Mouse (Mus musculus) 3134 (cell line): ENCODE measurements around the gene Acbd4.
A peak's percentile ranks its signal among the peaks of the same experiment; 100 is the strongest.

ENCODE experiments used
- DNase-seq: peaks from one replicate; pipeline ENCODE4 v3.0.0-alpha.2; 2011; ENCODE audit warnings: low spot score; ENCODE audit not compliant: insufficient read length; ENCODE audit errors: extremely low read depth

Gene Acbd4

DNA sequence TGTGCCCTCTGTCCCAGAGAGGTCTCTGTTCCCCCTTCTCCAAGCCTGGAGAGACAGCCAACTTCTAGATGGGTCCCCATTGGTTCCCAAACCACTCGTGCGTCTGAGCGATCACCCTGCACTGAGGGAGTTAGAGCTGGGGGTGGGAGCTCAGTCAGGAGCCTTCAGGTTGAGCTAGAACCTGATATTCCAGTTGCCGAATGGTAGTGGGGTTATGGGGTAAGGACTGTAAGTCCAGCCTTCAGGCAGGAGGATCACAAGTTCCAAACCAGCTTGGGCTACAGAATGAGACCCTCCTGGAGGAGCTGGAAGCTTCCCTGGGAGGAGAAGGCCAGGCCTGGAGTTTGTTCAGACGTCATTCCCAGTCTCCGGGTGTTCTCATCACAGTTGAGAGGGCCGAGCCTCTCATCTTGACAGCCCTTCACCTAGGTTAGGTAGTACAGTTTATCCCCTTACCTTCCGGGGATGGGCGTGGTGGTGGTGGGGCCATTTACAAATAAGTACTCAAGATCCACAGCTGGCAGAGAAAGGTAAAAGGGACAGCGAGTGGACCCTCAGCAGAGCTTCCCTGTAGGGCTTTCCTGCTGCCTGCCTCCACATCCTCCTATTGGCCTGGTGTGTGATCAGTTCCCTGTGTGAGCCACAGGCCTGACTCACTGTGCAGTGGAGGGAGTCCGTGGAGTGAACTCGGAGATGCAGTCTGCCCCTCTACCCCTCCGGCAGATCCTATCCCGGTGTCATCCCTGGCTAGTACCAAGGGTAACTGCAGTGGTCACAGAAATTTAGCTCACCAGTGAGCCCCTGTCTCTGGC lies 38.7 kb downstream of the Acbd4 start:
- DNase-seq, result peak; percentile 54

DNA sequence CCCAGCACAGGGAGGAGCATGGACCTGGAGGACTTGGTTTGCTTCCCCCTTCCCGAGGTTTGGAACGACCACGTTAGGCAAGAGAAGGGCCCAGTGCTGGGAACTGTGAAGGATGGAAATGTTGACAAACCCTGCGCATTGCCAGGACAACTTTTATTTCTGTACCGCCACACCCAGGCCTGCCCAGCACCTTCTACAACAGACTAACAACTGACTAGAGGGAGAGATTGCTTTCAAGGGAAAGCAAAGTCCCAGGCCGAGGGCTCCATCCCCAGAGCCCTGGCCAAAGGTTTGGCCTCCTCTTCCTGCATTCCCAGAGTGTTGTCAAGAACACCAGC lies 39.2 kb downstream of the Acbd4 start:
- DNase-seq, result peak; percentile 49

DNA sequence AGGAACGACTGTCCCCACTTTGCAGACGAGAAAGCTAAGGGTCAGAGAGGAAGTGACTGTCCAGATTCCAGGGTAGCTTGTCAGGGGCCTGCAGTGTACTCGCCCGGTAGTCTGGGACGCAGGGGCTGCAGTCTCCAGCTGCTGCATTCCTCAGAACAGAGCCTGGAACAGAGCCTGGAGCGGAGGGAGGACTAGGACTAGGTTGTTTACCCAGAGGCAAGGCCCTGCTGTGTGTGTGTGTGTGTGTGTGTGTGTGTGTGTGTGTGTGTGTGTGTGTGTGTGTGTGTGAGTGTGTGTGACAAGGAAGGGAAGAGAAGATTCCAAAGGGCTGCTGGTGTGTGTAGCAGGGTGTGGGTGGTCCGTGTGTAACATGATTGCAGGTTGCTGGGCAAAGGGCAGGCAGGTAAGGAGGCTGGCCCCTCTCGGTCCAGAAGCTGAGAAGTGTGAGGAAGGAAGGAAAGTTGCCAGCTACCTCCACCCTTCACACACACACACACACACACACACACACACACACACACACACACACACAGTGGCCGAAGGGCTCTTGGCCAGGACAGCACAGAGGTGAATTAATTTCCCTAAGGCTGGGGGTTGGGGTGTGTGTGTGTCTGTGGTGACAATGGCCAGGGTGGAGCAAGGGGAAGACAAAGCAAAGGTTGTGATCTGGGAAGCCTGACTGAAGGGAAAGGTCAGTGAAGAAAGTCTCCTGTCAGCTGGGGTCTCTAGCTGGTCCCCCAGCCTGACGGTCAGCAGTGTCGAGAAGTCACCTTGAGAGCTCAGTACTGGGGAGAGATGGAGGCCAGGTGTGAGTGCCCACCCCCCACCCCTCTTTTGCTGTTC lies 39.8 kb downstream of the Acbd4 start:
- DNase-seq, result peak; percentile 70

DNA sequence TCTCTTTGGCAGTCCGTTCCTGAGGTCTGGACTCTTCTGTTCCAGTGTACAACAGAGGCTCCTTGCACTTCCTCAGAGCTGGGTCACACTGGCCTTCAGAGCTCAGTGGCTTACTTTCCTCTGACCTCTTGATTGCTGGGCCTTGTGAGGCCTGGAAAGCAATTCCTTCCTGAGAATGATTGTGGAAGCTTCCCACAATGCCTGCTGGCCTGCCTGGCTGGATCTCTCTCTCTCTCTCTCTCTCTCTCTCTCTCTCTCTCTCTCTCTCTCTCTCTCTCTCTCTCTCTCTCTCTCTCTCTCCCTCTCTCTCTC lies 40.4 kb downstream of the Acbd4 start:
- DNase-seq, result no peak

DNA sequence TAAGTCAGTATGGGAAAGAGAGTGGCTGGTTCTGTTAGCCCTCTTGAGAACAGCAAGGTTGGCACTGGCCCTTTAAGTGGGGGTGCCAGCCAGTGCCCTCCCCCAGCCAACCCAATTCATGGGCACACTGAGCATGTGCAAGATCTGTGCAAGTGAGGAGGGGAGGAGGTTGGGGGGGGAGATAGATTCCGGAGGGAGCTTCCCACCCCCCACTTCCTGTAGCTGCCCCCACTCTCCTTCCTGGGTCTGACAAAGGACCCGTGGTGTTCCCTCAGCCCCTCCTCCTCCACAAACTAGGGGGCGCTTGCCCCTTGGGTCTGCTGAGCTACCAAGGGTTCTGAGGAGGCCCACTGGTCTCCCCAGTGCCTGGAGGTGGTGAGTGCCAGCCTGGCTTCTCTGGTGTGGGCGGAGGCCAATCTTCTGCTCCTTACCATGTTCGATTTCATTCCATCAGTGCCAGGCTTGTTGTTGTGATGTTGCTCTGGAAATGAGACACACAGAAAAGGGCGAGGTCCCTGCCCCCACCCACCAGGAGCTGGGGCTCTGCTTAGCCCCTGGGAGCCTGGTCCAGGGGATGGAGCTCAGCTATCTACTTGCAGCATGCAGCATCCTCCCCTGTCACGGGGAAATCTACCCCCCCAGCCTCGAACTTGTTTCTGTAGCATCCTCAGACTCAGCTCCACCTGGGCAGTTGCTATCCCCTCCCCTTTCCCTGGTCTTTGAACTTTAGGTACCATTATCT lies 41.1 kb downstream of the Acbd4 start:
- DNase-seq, result peak; percentile 73

DNA sequence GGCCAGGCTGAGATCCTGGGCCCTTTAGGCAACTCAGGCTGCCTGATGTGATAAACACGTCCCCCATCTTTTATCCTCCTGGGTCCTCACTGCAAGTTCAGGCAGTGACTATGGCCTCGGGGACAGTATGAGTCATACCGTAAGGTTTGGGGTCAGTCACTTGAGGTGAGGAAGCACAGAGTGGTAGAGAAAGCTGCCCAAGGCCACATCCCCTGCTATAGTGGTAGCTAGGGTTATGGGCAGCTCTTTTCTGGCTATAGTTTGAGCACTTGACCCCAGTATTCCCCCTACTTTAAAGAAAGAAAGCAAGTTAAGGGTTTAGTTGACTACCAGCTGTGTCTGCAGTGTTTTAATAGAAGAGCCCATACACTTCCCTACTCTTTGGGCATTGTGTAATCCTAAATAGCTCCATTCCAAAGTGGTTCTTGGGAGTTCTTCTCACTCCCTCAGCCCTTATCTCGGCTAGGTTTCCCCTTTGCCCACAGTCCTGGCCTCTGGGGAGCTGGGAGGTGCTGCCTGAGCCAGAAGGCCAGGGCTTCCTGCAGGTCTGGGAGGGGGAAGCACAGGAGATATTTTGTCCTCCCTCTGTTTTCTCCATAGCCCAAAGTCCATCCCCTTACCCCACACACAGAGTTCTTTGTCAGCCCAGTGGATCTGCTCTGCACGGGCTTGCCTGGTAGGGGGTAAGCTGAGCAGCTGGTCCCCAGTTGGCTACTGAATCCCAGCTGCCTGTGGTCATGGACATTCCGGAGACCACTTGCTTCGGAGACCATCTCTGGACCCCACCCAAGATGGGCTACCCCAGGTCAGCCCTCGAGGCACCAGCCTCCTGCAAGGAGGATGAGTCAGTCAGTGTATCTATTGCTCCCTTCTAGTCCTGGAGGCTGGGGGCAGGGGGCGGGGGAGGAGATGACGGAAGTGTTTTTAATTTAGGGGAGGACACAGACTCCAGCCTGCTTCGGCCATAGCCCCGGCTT lies 43.1 kb downstream of the Acbd4 start:
- peak; percentile 75 for DNase-seq

DNA sequence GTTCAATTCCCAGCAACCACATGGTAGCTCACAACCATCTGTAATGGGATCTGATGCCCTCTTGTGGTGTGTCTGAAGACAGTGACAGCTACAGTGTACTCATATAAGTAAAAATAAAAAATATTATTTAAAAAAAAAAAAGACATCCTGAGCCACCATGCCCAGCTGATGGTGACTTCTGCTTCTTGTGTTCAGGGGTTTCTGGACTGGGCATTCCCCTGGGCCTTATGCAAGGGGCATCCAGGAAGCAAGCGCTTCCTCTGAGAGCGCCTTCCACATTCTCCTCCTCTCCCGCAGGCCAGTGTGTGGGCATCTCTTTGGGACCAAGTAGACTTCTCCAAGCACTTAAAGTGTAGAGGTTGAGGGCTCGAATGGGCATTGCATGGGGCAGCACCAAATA lies 44.9 kb downstream of the Acbd4 start:
- no peak for DNase-seq

DNA sequence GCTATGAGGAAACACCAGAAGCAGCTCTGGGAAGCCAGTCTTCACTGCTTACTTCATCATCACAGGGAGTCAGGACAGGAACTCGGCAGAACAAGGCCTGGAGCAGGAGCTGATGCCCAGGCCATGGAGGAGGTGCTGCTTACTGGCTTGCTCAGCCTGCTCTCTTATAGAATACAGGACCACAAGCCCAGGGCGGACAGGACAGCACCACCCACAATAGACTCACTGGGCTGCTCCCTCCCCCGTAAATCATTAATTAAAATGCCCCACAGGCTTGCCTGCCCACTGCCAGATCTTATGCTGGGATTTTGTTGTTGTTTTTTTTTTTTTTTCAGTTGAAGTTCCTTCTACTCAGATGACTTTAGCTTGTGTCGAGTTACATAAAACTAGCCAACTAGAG lies 46.3 kb downstream of the Acbd4 start:
- no peak for DNase-seq

DNA sequence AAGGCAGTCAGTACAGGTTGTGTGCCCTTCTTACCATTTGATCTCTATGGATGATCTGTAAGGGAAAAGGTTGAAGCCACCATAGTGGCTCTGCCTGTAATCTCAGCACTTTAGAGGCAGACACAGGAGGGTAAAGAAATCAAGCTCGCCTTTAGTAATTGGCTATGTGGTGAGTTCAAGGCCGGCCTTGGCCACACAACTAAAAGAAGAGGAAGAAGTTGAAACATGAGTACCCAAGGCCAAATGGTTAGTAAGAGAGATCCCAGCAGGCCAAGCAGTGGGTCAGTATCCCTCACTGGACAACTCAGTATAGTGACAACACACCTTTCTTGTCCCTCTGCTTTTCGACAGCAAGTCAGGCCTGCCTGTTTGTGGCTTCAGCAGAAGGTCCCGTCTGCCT lies 48.3 kb downstream of the Acbd4 start:
- DNase-seq, result no peak

DNA sequence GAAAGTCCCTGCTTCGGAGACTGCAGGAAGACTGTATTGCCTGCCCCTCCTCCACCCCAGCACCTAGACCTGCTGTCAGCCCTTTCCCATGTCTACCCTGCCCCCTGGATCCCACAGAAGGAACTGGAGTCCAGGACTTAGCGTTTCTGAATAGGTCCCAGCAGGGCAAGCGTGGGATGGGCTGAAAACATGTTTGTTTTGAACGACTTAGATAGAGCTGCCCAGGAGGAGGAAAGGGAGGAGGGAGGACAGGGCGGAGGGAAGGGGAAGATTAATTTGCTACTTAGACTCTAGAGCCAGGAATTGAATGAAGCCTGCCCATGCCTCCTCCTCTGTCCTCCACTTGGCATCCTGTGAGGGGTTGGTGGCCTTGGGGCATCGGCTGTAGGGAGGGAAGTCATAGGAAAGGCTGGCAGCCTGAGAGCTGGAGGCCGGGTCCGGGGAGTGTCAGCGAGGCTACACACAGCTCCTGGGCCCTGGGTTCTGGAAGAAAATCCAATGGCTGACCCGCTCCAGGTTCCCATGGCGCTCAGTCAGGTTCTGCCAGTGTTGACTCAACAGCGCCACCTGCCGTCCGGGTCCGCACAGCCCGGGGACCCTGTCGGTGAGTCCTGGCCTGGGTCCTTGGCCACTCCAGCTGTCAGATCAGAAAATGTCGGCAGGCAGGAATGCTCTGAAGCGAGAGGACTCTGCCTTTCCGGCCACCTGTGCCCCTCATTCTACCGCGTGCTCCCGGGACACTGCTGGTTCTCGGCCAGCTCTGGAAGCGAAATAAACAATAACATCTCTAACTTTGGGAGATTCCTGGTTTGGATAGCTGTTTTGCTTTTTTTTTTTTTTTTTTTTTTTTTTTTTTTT lies 57.4 kb downstream of the Acbd4 start:
- peak; percentile 95 for DNase-seq

DNA sequence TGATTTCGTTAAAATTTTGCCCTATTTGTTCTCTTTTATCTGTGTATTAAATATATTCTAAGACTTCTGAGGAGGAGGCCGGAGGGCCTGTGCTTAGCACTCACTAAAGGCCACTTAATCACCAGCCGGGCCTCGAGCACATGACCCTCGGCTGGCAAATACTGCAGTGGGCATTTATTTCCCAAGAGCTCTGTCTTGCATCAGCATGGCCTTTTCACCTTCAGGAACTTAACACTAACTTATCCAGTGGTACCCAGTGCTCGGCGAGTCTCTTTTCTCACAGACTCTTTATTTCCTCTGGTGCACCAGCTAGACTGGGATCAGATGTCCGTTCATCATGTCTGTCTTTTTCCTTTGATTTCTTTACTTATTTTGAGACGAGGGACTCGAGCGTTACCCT lies 59.3 kb downstream of the Acbd4 start:
- DNase-seq, result no peak

DNA sequence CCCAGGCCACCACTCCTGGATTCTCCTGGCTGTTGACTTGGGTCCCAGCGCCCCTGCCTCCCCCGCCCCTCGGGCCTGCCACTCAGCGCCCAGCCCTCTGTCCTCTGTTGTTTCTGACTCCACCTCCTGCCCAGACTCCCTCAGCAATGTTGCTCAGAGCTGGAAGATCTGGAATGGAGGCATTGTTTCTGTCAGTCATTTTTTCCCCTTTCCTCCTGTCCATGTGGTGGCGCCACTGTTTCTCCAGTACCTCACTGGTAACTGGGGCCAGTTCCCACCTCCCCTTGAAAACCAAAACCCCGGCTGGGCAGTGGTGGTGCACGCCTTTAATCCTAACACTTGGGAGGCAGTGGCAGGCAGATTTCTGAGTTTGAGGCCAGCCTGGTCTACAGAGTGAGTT lies 60.0 kb downstream of the Acbd4 start:
- DNase-seq, result no peak
